Mouse (Mus musculus) hindlimb bud, embryonic 11.5 days (tissue): ENCODE results near the gene Fryl.

Experiments used
- DNase-seq: peaks from one replicate; pipeline ENCODE4 v3.0.0-alpha.2; 2012; ENCODE audit warnings: low read depth, low spot score; ENCODE audit errors: extremely low spot score

The Fryl gene

GRCm38 (mm10) chr5:73256352-73257065, at the start of gene Fryl:
Gene Fryl (minus strand): TSS chr5:73256619.
- peak; percentile 82 for DNase-seq

GRCm38 (mm10) chr5:73304507-73304906, 48.1 kb upstream of the Fryl start:
- DNase-seq: no peak

- no peak for DNase-seq
Measured at GRCm38 (mm10) chr5:73301601-73302307, 45.3 kb upstream of the Fryl start.

DNA sequence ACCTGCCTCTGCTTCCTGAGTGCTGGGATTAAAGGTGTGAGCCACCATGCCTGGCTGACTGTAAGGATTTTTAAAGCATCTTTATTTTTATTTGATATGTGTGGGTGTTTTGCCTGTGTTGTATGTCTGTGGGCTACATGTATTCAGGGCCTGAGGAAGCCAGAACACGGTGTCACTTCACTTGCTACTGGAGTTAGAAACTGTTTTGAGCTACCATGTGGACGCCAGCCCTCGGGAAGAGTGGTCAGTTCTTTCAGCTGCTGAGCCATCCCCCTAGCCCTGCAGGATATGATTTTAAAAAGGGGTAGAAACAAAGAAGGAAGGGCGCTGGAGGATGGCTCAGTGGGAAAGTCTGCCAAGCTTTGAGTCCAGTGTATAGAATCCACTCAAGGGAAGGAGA, 39.5 kb upstream of the Fryl start:
- no peak for DNase-seq

- no peak for DNase-seq
Measured at GRCm38 (mm10) chr5:73295016-73295415, 38.6 kb upstream of the Fryl start.

DNA sequence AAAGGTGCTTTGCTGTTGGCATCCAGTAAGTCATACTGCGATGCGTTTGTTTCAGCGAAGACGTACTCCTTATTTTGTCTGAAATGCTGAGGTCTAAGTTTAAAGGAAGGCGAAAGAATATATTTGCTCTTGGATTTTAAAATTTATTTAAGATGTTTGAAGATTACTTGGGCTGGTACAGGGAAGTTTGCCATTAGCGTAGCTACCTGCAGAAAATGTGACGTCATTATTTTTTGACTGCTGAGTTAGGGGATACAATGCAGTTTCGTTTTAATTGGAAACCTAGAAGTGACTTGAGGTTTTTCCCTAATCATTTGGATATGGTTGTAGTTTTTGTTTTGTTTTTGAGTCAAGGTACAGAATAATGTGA, 37.0 kb upstream of the Fryl start:
- DNase-seq: no peak

DNA sequence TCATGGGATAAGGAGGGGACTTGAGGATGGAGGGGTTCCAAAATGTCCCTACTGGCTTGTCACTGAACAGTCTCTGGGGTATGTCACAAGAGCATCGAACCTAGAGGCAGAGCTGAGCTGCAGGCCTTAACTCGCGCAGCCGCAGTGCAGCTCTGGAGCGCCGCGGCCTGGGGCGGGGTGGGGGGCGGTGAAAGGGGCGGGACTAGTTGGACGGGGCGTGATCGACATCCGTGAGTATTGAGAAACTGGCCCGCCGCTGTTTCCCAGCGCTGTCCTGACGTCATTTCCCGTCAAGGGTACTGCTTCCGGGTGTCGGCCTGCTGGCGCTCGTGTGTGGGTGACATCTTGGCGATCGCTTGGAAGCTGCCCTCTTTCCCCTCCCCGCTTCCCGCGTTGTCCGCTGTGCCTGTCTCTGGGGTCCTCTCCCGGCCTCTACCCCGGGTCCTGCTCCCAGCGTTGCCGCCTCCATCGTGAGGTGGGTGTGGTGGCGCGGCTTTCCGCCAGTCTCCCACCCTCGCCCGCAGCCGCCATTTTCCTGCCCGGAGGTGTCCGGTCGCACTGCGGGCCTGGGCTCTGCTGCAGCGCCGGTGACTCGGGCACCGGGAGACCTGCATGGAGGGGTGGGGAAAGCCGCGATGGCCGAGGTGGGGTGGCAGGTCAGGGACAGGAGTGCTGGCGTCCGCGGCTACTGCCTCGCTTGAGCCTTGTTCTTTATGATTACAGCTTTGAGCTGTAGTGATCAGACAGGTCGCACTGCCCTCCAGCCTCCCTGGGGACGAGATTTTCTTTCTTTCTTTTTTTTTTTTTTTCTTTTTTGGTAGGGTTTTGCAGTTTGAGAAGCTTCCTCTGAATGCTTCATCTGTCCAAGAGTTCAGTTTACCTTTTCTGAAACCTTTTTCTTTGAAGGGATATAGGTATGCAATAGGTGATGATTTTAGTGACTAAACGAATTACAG, 36.4 kb upstream of the Fryl start, which contains the start of gene Ociad1:
TSS of gene Ociad1 (plus strand) at position 283 of the 956 bp plus-strand sequence.
- peak; percentile 93 for DNase-seq

- no peak for DNase-seq
Measured at GRCm38 (mm10) chr5:73289900-73290299, 33.5 kb upstream of the Fryl start.

- DNase-seq: no peak
Measured at GRCm38 (mm10) chr5:73286603-73287002, 30.2 kb upstream of the Fryl start.

DNA sequence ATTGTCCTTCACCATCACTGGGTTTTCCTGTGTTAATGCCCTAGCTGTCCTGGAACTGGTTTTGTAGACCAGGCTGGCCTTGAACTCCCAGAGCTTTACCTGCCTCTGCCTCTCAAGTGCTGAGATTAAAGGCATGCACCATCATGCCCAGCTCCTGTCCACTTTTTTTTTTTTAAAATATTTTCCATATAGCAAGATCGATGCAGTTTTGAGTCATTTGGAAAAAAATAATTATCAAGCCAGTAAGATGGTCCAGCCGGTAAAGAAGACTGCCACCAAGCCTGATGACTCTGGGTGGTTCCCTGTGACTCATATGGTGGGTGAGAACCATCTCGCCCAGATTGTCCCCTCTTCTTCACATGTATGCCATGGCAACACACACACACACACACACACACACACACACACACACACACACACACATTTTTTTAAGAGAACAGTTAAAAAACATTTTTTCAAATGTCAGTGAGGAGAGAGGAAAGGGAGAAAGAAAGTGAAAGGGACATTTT, 29.1 kb upstream of the Fryl start:
- no peak for DNase-seq

GRCm38 (mm10) chr5:73284046-73284445, 27.6 kb upstream of the Fryl start:
- DNase-seq: no peak

DNA sequence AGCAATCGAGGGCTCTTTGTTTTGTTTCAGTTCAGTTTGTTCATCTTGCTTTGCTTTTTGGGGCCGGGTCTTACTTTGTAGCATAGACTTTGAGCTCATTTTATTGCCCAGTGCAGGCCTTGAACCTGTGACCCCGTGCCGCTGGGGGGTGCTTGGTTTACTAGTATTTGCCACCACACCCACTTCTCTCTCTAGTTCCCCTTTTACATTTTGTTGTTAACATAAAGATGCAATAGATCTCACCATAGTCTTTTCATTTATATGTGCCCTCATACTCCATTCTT, 24.1 kb upstream of the Fryl start:
- DNase-seq: no peak

DNA sequence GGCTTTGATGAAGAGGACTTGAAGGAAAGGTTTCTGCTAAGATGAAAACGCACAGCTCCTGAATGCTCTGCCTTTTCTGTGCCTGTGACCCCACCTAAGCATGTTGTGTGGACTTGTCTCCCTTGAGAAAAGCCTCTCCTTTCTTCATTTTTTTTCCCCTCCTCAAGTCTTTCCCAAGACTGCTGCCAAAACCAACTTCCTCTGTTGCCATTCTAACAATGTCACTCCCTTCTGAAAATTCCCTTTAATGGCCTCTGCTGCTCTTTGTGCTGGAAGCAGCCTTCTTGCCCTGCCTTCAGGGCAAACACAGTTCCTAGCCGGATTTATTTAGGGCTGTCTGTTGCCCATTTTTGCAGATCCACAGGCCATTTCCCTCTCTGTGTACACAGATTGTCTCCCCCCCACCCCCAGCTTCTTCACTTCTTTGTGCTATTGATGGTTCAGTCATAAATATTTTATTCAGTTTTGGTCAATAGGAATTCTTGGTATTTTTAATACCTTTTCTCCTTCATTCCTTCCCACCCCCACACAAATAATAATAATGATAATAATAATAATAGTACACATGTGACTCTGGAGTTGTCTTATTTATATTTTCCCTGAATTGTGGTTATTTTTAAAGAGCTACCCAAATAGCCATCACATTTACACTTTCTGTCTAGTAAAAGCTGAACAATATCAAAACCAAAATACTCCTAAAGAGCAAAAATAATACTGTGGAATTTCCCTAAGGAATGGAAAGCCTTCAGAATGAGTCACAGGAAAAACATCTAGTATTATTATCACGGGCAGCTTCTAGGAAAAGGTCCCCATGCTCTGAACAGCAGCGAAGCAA, 23.5 kb upstream of the Fryl start:
- no peak for DNase-seq

- no peak for DNase-seq
Measured at GRCm38 (mm10) chr5:73279190-73279589, 22.8 kb upstream of the Fryl start.

- no peak for DNase-seq
Measured at GRCm38 (mm10) chr5:73274941-73275340, 18.5 kb upstream of the Fryl start.

- no peak for DNase-seq
Measured at GRCm38 (mm10) chr5:73273171-73273570, 16.8 kb upstream of the Fryl start.

- DNase-seq: no peak
Measured at GRCm38 (mm10) chr5:73270612-73271011, 14.2 kb upstream of the Fryl start.

GRCm38 (mm10) chr5:73268636-73269213, 12.3 kb upstream of the Fryl start:
- DNase-seq: no peak

GRCm38 (mm10) chr5:73265460-73265859, 9.0 kb upstream of the Fryl start:
- DNase-seq: no peak

- no peak for DNase-seq
Measured at GRCm38 (mm10) chr5:73264122-73264521, 7.7 kb upstream of the Fryl start.
